Mouse (Mus musculus): Measurements from ENCODE around the gene Qpctl. TPM values are rescaled to one million over a fixed set of nuclear protein-coding genes. Genes with fewer than 3 reads are reported as not detected.
A peak's percentile ranks its signal among the peaks of the same experiment; 100 is the strongest.

The Qpctl gene
- polyA plus RNA-seq, 2 experiments = 11.1 to 13.2 TPM

DNA sequence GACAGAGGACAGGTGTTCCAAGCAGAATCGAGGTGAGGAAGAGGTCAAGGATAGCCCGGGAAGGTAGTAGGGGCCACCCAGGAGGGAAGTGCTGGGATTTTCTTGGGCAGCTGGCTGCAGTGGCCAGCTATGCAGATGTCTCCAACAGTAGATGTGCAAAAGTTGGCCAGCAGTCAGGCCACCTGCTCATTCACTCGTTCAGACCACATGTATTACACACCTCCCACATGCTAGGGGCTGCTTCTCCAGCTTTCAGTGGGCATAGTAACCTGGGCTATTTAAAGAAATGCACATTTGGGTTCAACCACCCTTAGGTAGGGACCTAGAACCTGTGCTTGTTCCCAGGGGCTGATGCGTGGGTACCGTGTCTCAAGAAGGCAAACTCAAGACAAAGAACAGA lies 21.3 kb downstream of the Qpctl start:
- ATAC-seq (ENCODE audit: low FRiP score, low read depth) (no peak), DNase-seq (ENCODE audit: low spot score) (no peak)
- no peak overlapping the region for H3K4me2 ChIP-seq (replicated peaks; ENCODE audit: low read depth, low read length, severe bottlenecking)
- no peak overlapping the region for H3K9ac ChIP-seq (ENCODE audit: low read depth, low read length, severe bottlenecking)
- TF ChIP-seq POLR2A (IDR thresholded peaks at IDR 0.05; ENCODE audit: borderline replicate concordance, extremely low read depth, insufficient read depth, insufficient read length) = no peak
- no peaks in the 10 kb centered on the region for H3K9me3 ChIP-seq (ENCODE audit: control insufficient read depth, low read length)
- H3K27ac ChIP-seq (replicated peaks; ENCODE audit: low read depth, low read length) = no peak overlapping the region
- H3K4me3 ChIP-seq (replicated peaks; ENCODE audit: low read length) = no peak overlapping the region
- no peaks in the 10 kb centered on the region for H3K27me3 ChIP-seq (ENCODE audit: control insufficient read depth, insufficient read depth, low read length)
- 0 out of 2 replicates have a peak, but pooled peaks cover 6% of the 10 kb centered on the region for H3K36me3 ChIP-seq (ENCODE audit: control insufficient read depth, insufficient read depth, low read length)
- peaks cover 9% of the 10 kb centered on the region; the same call in 1 of the 2 replicates for H3K4me1 ChIP-seq (ENCODE audit: control insufficient read depth, insufficient read depth, low read length)
- WGBS = 88% methylated on average over 5 of the region's 5 CpGs

DNA sequence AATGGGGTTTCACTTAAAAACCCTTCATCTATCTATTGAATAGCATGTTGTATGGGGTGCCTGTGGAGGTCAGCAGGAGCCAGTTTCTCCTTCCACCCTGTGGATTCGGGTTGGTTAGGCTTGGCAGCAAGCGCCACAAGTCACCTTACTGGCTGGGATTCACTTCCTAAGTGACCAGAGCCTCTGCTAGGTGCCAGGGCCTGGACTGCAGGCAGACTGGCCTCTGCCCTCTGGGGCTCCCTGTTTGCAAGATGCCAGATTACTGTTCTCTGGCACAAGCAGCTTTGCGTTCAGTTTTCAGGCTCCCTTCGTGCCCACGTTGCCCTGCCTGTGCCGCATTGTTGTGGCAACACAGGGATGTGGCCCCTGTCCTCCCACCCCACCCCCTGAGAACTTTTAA lies 24.4 kb downstream of the Qpctl start:
- no peak for TF ChIP-seq POLR2A (IDR thresholded peaks at IDR 0.05; ENCODE audit: borderline replicate concordance, extremely low read depth, insufficient read depth, insufficient read length)
- Histone ChIP-seq H3K4me3 (replicated peaks; ENCODE audit: low read length) (no peak overlapping the region), H3K4me2 (replicated peaks; ENCODE audit: low read depth, low read length, severe bottlenecking) (no peak overlapping the region), H3K27me3 (ENCODE audit: control insufficient read depth, insufficient read depth, low read length) (no peaks in the 10 kb centered on the region), H3K9me3 (ENCODE audit: control insufficient read depth, low read length) (no peaks in the 10 kb centered on the region), H3K4me1 (ENCODE audit: control insufficient read depth, insufficient read depth, low read length) (peaks cover 7% of the 10 kb centered on the region; the same call in 1 of the 2 replicates), H3K27ac (replicated peaks; ENCODE audit: low read depth, low read length) (no peak overlapping the region), H3K36me3 (ENCODE audit: control insufficient read depth, insufficient read depth, low read length) (0 out of 2 replicates have a peak, but pooled peaks cover 6% of the 10 kb centered on the region), H3K9ac (ENCODE audit: low read depth, low read length, severe bottlenecking) (no peak overlapping the region)
- 95% methylated on average over 6 of the region's 6 CpGs for WGBS
- no peak for ATAC-seq (ENCODE audit: low FRiP score, low read depth)
- no peak for DNase-seq (ENCODE audit: low spot score)

DNA sequence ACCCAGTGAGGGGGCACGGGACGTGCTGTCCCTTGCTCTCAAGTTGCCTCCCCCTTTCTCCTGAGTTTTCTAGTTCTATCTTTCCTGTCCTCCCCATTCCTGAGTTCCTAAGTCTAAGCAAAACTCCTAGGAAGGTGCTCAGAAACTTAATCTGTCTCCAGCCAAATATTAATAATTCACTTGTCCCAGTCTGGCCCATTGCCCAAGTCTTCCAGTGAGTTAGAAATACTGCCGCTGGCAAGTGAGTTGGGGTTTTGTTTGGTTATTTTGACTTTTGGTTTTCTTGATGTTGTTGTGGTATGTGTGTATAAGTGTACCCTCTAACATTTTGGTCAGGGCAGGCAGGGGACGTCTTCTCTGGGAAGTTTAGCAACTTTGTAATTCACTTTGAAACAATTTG lies 27.4 kb downstream of the Qpctl start:
- DNase-seq (ENCODE audit: low spot score) (no peak), ATAC-seq (ENCODE audit: low FRiP score, low read depth) (no peak)
- TF ChIP-seq POLR2A (IDR thresholded peaks at IDR 0.05; ENCODE audit: borderline replicate concordance, extremely low read depth, insufficient read depth, insufficient read length) = no peak
- H3K4me3 ChIP-seq (replicated peaks; ENCODE audit: low read length) = no peak overlapping the region
- 0 out of 2 replicates have a peak, but pooled peaks cover 4% of the 10 kb centered on the region for H3K9me3 ChIP-seq (ENCODE audit: control insufficient read depth, low read length)
- H3K36me3 ChIP-seq (ENCODE audit: control insufficient read depth, insufficient read depth, low read length) = 0 out of 2 replicates have a peak, but pooled peaks cover 5% of the 10 kb centered on the region
- H3K4me1 ChIP-seq (ENCODE audit: control insufficient read depth, insufficient read depth, low read length) = peaks cover 12% of the 10 kb centered on the region
- no peak overlapping the region for H3K9ac ChIP-seq (ENCODE audit: low read depth, low read length, severe bottlenecking)
- whole genome bisulfite sequencing = 90% methylated on average over 4 of the region's 4 CpGs
- no peak overlapping the region for H3K4me2 ChIP-seq (replicated peaks; ENCODE audit: low read depth, low read length, severe bottlenecking)
- no peaks in the 10 kb centered on the region for H3K27me3 ChIP-seq (ENCODE audit: control insufficient read depth, insufficient read depth, low read length)
- no peak overlapping the region for H3K27ac ChIP-seq (replicated peaks; ENCODE audit: low read depth, low read length)

DNA sequence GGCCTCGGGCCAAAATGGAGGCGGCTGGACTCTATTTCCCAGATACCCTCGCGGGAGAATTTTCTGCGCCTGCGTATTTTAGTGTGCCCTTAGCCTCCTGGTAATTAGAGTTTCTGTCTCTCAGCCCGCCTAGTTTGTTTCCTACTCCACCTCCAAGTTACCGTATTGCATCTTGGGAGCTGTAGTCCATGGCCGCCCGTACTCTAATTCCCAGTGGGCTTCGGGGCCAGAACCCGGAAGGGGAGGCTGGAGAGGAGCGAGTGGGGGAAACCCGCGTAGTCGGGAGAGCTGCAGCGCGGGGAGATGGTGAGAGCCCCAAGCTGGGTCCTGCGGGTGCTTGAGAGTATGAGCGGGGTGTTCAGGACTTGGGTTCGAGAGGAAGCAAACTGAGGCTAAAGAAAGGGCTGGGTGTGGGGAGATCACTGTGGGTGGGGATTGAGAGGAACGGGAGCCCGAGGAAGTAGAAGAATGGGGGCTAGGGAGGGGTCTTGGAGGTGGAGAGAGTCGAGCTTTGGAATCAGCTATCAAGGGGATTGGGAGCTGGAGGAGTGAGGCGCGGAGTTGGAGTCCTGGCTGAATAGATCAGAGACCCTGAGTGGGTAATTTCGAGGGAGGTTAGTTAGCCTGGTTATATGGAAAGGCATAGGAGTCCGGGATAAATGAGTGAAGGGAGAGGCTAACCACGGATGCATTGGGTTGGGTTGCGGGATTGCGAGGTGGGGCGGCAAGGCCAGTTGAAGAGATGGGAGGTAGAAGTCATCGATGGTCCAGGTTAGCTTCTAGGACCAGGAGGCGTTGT lies 29.3 kb downstream of the Qpctl start, which contains the start of gene Fbxo46:
Gene Fbxo46, plus strand, starts transcription at position 229 of the 799 bp plus-strand sequence.
- Histone ChIP-seq H3K9me3 (ENCODE audit: control insufficient read depth, low read length) (0 out of 2 replicates have a peak, but pooled peaks cover 4% of the 10 kb centered on the region), H3K4me2 (replicated peaks; ENCODE audit: low read depth, low read length, severe bottlenecking) (peak within 1 kb of the TSS; percentile 90), H3K4me3 (replicated peaks; ENCODE audit: low read length) (peak within 1 kb of the TSS; percentile 76), H3K27ac (replicated peaks; ENCODE audit: low read depth, low read length) (no peak within 1 kb of the TSS), H3K4me1 (ENCODE audit: control insufficient read depth, insufficient read depth, low read length) (peaks cover 12% of the 10 kb centered on the region), H3K27me3 (ENCODE audit: control insufficient read depth, insufficient read depth, low read length) (no peaks in the 10 kb centered on the region), H3K36me3 (ENCODE audit: control insufficient read depth, insufficient read depth, low read length) (no peaks in the 10 kb centered on the region), H3K9ac (ENCODE audit: low read depth, low read length, severe bottlenecking) (peak within 1 kb of the TSS; percentile 66)
- DNase-seq (ENCODE audit: low spot score) = peak; percentile 99
- ATAC-seq (ENCODE audit: low FRiP score, low read depth) = peak; percentile 96
- WGBS = 3% methylated on average over 34 of the region's 34 CpGs
- TF ChIP-seq POLR2A (IDR thresholded peaks at IDR 0.05; ENCODE audit: borderline replicate concordance, extremely low read depth, insufficient read depth, insufficient read length) = peak; percentile 92; the same call in 1 of the 2 replicates

DNA sequence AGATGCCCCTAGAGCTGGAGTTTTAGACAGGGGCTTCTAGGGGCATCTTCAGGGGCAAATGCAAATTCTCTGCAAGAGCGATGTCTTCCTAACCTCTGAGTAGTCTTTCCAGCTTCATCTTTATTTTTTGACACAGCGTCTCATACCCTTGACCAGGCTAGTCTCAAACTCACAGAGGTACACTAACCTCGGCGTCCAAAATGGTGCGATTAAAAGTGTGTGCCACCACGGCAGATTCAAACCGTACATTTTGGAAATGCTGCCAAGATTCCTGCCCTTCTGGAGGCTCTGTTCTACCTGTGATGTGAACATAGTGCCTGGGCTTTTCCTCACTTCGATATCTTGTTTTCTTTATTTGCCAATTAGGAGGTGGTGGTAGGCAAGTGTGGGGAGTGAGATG lies 30.0 kb downstream of the Qpctl start:
- Histone ChIP-seq H3K4me2 (replicated peaks; ENCODE audit: low read depth, low read length, severe bottlenecking) (no peak overlapping the region), H3K36me3 (ENCODE audit: control insufficient read depth, insufficient read depth, low read length) (no peaks in the 10 kb centered on the region), H3K9ac (ENCODE audit: low read depth, low read length, severe bottlenecking) (no peak overlapping the region), H3K27me3 (ENCODE audit: control insufficient read depth, insufficient read depth, low read length) (no peaks in the 10 kb centered on the region), H3K27ac (replicated peaks; ENCODE audit: low read depth, low read length) (no peak overlapping the region), H3K4me3 (replicated peaks; ENCODE audit: low read length) (peak overlapping the region; percentile 76; the same call in 1 of the 2 replicates), H3K4me1 (ENCODE audit: control insufficient read depth, insufficient read depth, low read length) (peaks cover 12% of the 10 kb centered on the region), H3K9me3 (ENCODE audit: control insufficient read depth, low read length) (0 out of 2 replicates have a peak, but pooled peaks cover 4% of the 10 kb centered on the region)
- no peak for DNase-seq (ENCODE audit: low spot score)
- no peak for TF ChIP-seq POLR2A (IDR thresholded peaks at IDR 0.05; ENCODE audit: borderline replicate concordance, extremely low read depth, insufficient read depth, insufficient read length)
- no peak; the same call in 1 of the 2 replicates for ATAC-seq (ENCODE audit: low FRiP score, low read depth)
- WGBS = 94% methylated on average over 8 of the region's 8 CpGs
